Mouse (Mus musculus) neural tube, embryonic 13.5 days (tissue): ENCODE results near the gene Gm10197. TPM values are rescaled to one million over a fixed set of nuclear protein-coding genes. Genes with fewer than 3 reads are reported as not detected.
A peak's percentile ranks its signal among the peaks of the same experiment; 100 is the strongest.

Experiments
- ATAC-seq: fragments of 200-750 bp; cut with Nextera tagmentation; 2 replicates; pipeline ENCODE4 v1.8.0; 2017; ENCODE audit warnings: low read depth, mild to moderate bottlenecking, moderate TSS enrichment, moderate library complexity
- H3K27ac ChIP-seq: fragments of 300-500 bp; sonication (generic); replicated peaks from 2 replicates; pipeline ENCODE4 v1.5.1; 2015; ENCODE audit warnings: moderate library complexity, mild to moderate bottlenecking, inconsistent platforms
- H3K27me3 ChIP-seq: fragments of 300-500 bp; sonication (generic); 2 replicates; pipeline ENCODE4 v1.6.1; 2015; ENCODE audit warnings: mild to moderate bottlenecking, inconsistent platforms
- H3K36me3 ChIP-seq: fragments of 300-500 bp; sonication (generic); 2 replicates; pipeline ENCODE4 v1.6.1; 2015; ENCODE audit warnings: mild to moderate bottlenecking, inconsistent platforms
- H3K4me1 ChIP-seq: fragments of 300-500 bp; sonication (generic); replicated peaks from 2 replicates; pipeline ENCODE4 v1.6.1; 2015; ENCODE audit warnings: inconsistent platforms
- H3K4me2 ChIP-seq: fragments of 300-500 bp; sonication (generic); 2 replicates; pipeline ENCODE4 v1.6.1; 2015; ENCODE audit warnings: inconsistent platforms, mild to moderate bottlenecking, moderate library complexity
- H3K4me3 ChIP-seq: fragments of 300-500 bp; sonication (generic); 2 replicates; pipeline ENCODE4 v1.5.1; 2015; ENCODE audit warnings: mild to moderate bottlenecking, inconsistent platforms
- H3K9ac ChIP-seq: fragments of 300-500 bp; sonication (generic); 2 replicates; pipeline ENCODE4 v1.6.1; 2015; ENCODE audit warnings: moderate library complexity, mild to moderate bottlenecking, inconsistent platforms
- H3K9me3 ChIP-seq: fragments of 300-500 bp; sonication (generic); 2 replicates; pipeline ENCODE4 v1.6.1; 2016; ENCODE audit warnings: inconsistent platforms
- WGBS: fragments of 180-500 bp; shearing (Covaris S2); methylation state at CpG from one replicate; pipeline ENCODE4 v1.1.7; 2015; 5-methylcytosine and 5-hydroxymethylcytosine counted together
- polyA plus RNA-seq: library from polyadenylated mRNA; unstranded; fragments of >200 nt; fragmentation: Nextera tagmentation; extraction: Ambion mirVana; gene quantifications from 2 replicates; pipeline ENCODE4 v1.2.1, GENCODE M21; 2015

The Gm10197 gene
- polyA plus RNA-seq, 1 experiment from 2014 or later = not detected

DNA sequence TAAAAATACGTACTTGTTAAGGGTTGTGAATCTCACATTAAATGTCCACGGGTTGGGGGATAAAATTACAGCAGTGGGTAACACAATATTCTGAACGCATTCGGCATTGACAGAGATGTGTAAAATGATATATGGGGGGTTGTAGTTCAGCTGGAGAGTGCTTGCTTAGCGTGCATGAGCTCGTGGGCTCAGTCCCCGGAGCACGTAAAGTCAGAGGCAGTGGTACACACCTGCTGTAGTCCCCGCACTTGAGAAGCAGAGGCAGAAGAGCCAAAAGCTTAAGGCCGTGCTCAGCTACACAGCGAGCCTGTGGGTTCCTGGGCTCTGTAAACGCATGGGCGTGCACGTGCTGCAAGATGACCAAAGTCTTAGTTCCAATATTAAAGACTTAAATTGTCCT is 25.8 kb downstream of the Gm10197 start:
- Histone ChIP-seq H3K4me3 (no peak overlapping the region), H3K36me3 (peaks cover 1% of the 10 kb centered on the region), H3K4me2 (no peak overlapping the region), H3K27ac (no peak overlapping the region), H3K9me3 (no peaks in the 10 kb centered on the region), H3K27me3 (no peaks in the 10 kb centered on the region), H3K9ac (no peak overlapping the region), H3K4me1 (peaks cover 22% of the 10 kb centered on the region)
- 77% methylated on average over 14 of the region's 14 CpGs for WGBS
- no peak for ATAC-seq

GRCm38 (mm10) chr19:53344062-53344461 is 27.5 kb downstream of the Gm10197 start:
- no peaks in the 10 kb centered on the region; the same call in 1 of the 2 replicates for H3K36me3 ChIP-seq
- 90% methylated on average over 16 of the region's 16 CpGs for whole genome bisulfite sequencing
- H3K9ac ChIP-seq = no peak overlapping the region
- peak overlapping the region; percentile 46 for H3K27ac ChIP-seq
- no peak overlapping the region for H3K4me3 ChIP-seq
- no peaks in the 10 kb centered on the region for H3K9me3 ChIP-seq
- H3K4me1 ChIP-seq = peaks cover 22% of the 10 kb centered on the region
- H3K27me3 ChIP-seq = no peaks in the 10 kb centered on the region
- ATAC-seq = no peak
- no peak overlapping the region for H3K4me2 ChIP-seq

- ATAC-seq = no peak
- Histone ChIP-seq H3K36me3 (no peaks in the 10 kb centered on the region; the same call in 1 of the 2 replicates), H3K4me3 (no peak overlapping the region), H3K9ac (no peak overlapping the region), H3K27me3 (no peaks in the 10 kb centered on the region), H3K4me2 (no peak overlapping the region), H3K4me1 (peaks cover 25% of the 10 kb centered on the region), H3K27ac (no peak overlapping the region), H3K9me3 (no peaks in the 10 kb centered on the region)
- 90% methylated on average over 13 of the region's 13 CpGs for WGBS
These were observed 28.2 kb downstream of the Gm10197 start for GRCm38 (mm10) chr19:53343174-53343881.

- 29% methylated on average over 6 of the region's 6 CpGs for WGBS
- H3K4me3 ChIP-seq = no peak overlapping the region
- no peak overlapping the region for H3K4me2 ChIP-seq
- peaks cover 19% of the 10 kb centered on the region for H3K4me1 ChIP-seq
- no peaks in the 10 kb centered on the region for H3K9me3 ChIP-seq
- no peaks in the 10 kb centered on the region for H3K27me3 ChIP-seq
- peaks cover 18% of the 10 kb centered on the region for H3K36me3 ChIP-seq
- H3K27ac ChIP-seq = no peak overlapping the region
- no peak for ATAC-seq
- H3K9ac ChIP-seq = no peak overlapping the region
These were observed 31.1 kb downstream of the Gm10197 start for GRCm38 (mm10) chr19:53340423-53340822.

DNA sequence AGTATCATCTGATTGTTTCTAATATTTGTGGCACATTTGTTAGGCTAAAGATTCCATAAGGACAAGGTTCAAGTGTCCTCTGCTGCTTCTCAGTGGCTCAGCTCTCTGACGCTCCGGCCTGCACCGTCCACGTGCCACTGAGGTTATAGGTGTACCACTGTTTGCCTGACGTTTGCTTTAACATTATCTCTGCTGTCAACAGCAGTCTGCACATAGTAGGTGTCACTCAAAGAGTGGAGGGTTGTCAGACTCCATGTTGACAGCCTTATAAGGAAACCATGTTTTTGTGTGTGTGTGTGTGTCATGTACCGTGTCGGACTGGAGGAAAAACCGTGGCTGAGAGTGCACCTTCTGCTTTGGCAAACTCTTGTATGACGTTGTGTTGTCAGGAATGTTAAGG is 36.3 kb downstream of the Gm10197 start:
- no peak overlapping the region for H3K4me3 ChIP-seq
- peaks cover 11% of the 10 kb centered on the region for H3K4me1 ChIP-seq
- H3K9ac ChIP-seq = no peak overlapping the region
- peaks cover 42% of the 10 kb centered on the region for H3K36me3 ChIP-seq
- no peaks in the 10 kb centered on the region for H3K27me3 ChIP-seq
- H3K27ac ChIP-seq = no peak overlapping the region
- no peaks in the 10 kb centered on the region for H3K9me3 ChIP-seq
- no peak for ATAC-seq
- WGBS = 95% methylated on average over 9 of the region's 9 CpGs
- no peak overlapping the region for H3K4me2 ChIP-seq

DNA sequence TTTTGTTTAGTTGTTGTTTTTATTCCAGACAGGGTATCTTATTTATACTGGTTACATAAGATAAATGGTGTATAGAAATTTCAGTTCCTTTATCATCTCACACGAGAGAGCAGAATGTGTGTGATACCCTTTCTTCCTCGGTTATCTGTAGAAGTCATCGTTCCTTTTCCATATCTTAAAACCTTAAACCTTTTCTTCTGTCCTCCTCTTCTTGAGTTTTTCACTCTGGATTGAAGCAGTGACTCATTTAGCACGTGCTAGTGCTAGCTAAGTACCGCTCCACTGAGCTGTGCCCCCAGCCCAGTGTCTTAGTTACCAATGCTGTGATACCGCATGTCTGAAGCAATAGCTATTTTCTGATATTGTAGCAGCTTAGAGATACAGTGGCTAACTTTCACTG is 37.8 kb downstream of the Gm10197 start:
- no peak overlapping the region for H3K27ac ChIP-seq
- H3K36me3 ChIP-seq = peaks cover 42% of the 10 kb centered on the region
- no peak overlapping the region for H3K9ac ChIP-seq
- ATAC-seq = no peak
- no peaks in the 10 kb centered on the region for H3K27me3 ChIP-seq
- no peak overlapping the region for H3K4me2 ChIP-seq
- no peak overlapping the region for H3K4me3 ChIP-seq
- H3K9me3 ChIP-seq = no peaks in the 10 kb centered on the region
- WGBS = 94% methylated on average over 6 of the region's 6 CpGs
- H3K4me1 ChIP-seq = peaks cover 14% of the 10 kb centered on the region

- Histone ChIP-seq H3K4me3 (no peak overlapping the region), H3K27me3 (no peaks in the 10 kb centered on the region), H3K9me3 (no peaks in the 10 kb centered on the region), H3K9ac (no peak overlapping the region), H3K27ac (no peak overlapping the region), H3K4me1 (peaks cover 20% of the 10 kb centered on the region), H3K4me2 (no peak overlapping the region), H3K36me3 (peaks cover 30% of the 10 kb centered on the region)
- WGBS = 91% methylated on average over 21 of the region's 21 CpGs
- no peak for ATAC-seq
These were observed 39.6 kb downstream of the Gm10197 start for GRCm38 (mm10) chr19:53331882-53332500.

DNA sequence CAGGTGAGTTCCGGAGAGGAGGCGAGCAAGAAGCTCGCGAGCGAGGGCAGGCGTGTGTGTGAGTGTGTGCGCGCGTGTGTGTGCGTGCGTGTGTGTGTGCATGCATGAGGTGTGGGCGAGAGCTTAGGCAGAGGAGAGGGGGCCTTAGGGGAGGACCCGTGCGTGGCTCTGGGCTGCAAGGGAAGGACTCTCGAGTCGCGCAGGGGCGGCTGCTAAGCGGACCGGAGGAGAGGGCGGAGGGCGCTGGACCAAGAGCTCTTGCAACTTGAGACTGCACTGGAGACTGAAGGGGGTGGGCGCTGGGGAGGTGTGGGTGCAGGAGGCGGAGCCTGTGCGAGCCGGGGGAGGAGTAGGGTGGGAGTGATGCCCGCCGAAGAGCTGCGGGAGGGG is 41.6 kb downstream of the Gm10197 start:
- Histone ChIP-seq H3K36me3 (peaks cover 24% of the 10 kb centered on the region), H3K27me3 (no peaks in the 10 kb centered on the region), H3K4me1 (peaks cover 36% of the 10 kb centered on the region), H3K27ac (peak overlapping the region; percentile 71), H3K9me3 (no peaks in the 10 kb centered on the region), H3K9ac (peak overlapping the region; percentile 77), H3K4me2 (peak overlapping the region; percentile 96), H3K4me3 (peak overlapping the region; percentile 78)
- under 1% methylated on average over 29 of the region's 29 CpGs for WGBS
- ATAC-seq = peak; percentile 77

DNA sequence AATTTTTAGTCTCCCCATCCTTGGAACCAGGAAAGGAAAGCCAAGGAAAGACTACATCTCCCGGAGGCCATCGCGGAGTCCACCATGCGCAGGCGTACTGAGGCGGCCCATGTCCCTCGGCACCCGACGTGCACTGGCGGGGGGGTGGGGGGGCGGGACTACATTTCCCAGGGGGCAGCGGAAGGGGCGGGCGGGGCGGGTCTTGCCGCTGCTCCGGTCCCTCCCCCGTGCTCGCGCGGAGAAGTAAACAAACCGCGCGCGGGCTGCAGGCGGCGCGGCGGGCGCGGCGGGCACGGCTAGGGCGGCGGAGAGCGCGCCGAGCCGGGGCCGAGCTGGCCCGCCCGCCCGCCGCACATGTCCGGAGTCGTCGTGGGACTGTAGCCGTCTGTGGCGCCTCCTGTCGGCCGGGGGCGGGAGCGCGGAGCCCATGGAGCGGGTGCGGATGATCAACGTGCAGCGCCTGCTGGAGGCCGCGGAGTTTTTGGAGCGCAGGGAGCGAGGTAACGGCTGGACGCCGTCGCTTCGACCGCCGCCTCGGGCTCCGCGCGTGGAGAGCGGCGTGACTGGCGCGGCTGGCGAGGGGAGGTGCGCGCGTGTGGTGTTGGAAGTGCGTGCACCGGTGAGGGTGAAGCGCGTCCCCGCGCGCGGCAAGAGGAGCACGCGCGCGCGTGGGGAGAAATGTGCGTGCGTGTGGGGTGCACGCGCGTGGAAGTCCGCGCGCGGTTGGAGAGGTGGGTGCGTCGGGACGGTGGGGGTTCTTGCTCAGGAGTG is 42.2 kb downstream of the Gm10197 start:
- peak; percentile 75 for ATAC-seq
- peaks cover 19% of the 10 kb centered on the region for H3K36me3 ChIP-seq
- H3K27ac ChIP-seq = peak overlapping the region; percentile 71
- H3K4me3 ChIP-seq = peak overlapping the region; percentile 78
- H3K9ac ChIP-seq = peak overlapping the region; percentile 77
- peaks cover 42% of the 10 kb centered on the region for H3K4me1 ChIP-seq
- H3K27me3 ChIP-seq = no peaks in the 10 kb centered on the region
- H3K4me2 ChIP-seq = peak overlapping the region; percentile 96
- under 1% methylated on average over 103 of the region's 106 CpGs for WGBS
- no peaks in the 10 kb centered on the region for H3K9me3 ChIP-seq

GRCm38 (mm10) chr19:53328116-53328515 is 43.5 kb downstream of the Gm10197 start:
- 72% methylated on average over 9 of the region's 9 CpGs for WGBS
- peaks cover 46% of the 10 kb centered on the region for H3K4me1 ChIP-seq
- 0 out of 2 replicates have a peak overlapping the region, but pooled peaks have one; percentile 1 for H3K27ac ChIP-seq

GRCm38 (mm10) chr19:53325578-53326295 is 45.8 kb downstream of the Gm10197 start:
- no peaks in the 10 kb centered on the region for H3K36me3 ChIP-seq
- peaks cover 55% of the 10 kb centered on the region for H3K4me1 ChIP-seq
- ATAC-seq = no peak
- peak overlapping the region; percentile 50 for H3K4me2 ChIP-seq
- H3K27me3 ChIP-seq = no peaks in the 10 kb centered on the region
- peak overlapping the region; percentile 46 for H3K9ac ChIP-seq
- H3K4me3 ChIP-seq = peak overlapping the region; percentile 19
- no peaks in the 10 kb centered on the region for H3K9me3 ChIP-seq
- peak overlapping the region; percentile 34 for H3K27ac ChIP-seq
- WGBS = 12% methylated on average over 27 of the region's 27 CpGs

More at GRCm38 (mm10) chr19:53328116-53328515, 43.5 kb downstream of the Gm10197 start:
- H3K27me3 ChIP-seq = no peaks in the 10 kb centered on the region
- H3K36me3 ChIP-seq = peaks cover 13% of the 10 kb centered on the region
- H3K9ac ChIP-seq = peak overlapping the region; percentile 22; the same call in 1 of the 2 replicates
- no peak for ATAC-seq
- H3K4me3 ChIP-seq = no peak overlapping the region
- H3K4me2 ChIP-seq = no peak overlapping the region
- H3K9me3 ChIP-seq = no peaks in the 10 kb centered on the region
